Mouse (Mus musculus) ES-E14 (cell line): ENCODE data around the gene Cyp2c40.

Experiments used
- MAFK ChIP-seq: IDR thresholded peaks from 2 replicates; pipeline ENCODE4 v1.6.1; 2014; ENCODE audit warnings: mild to moderate bottlenecking, low read depth, low read length, inconsistent platforms; ENCODE audit not compliant: insufficient read depth
- ZC3H11A ChIP-seq: IDR thresholded peaks from 2 replicates; pipeline ENCODE4 v1.6.1; 2012; ENCODE audit warnings: low read depth, mild to moderate bottlenecking, inconsistent platforms, low read length, borderline replicate concordance
- ZNF384 ChIP-seq: IDR thresholded peaks from 2 replicates; pipeline ENCODE4 v1.6.1; 2012; ENCODE audit warnings: low read depth, low read length, inconsistent platforms

- TF ChIP-seq MAFK = no peak
- TF ChIP-seq ZC3H11A = no peak
- TF ChIP-seq ZNF384 = no peak
Observed at GRCm38 (mm10) chr19:39740920-39741319, 71.7 kb downstream of the Cyp2c40 start, which contains the start of gene Cyp2c68.
